Mouse (Mus musculus) kidney, postnatal 0 days (tissue): Measurements from ENCODE around the gene Vmn1r4. TPM values are rescaled to one million over a fixed set of nuclear protein-coding genes. Genes with fewer than 3 reads are reported as not detected.

Source experiments
- ATAC-seq: fragments of 200-750 bp; cut with Nextera tagmentation; replicated peaks from 2 replicates; pipeline ENCODE4 v1.8.0; 2017; ENCODE audit warnings: low read depth, moderate number of reproducible peaks, moderate TSS enrichment, moderate library complexity; ENCODE audit not compliant: low FRiP score
- DNase-seq: peaks from one replicate; pipeline ENCODE4 v3.0.0-alpha.2; 2016; ENCODE audit warnings: low spot score
- H3K27ac ChIP-seq: fragments of 300-500 bp; sonication (generic); 2 replicates; pipeline ENCODE4 v1.5.1; 2014; ENCODE audit warnings: mild to moderate bottlenecking
- H3K27me3 ChIP-seq: fragments of 300-500 bp; sonication (generic); 2 replicates; pipeline ENCODE4 v1.6.1; 2014; ENCODE audit warnings: low read length, mixed read lengths; ENCODE audit not compliant: insufficient read depth
- H3K36me3 ChIP-seq: fragments of 300-500 bp; sonication (generic); 2 replicates; pipeline ENCODE4 v1.6.1; 2014; ENCODE audit warnings: low read length, mixed read lengths; ENCODE audit not compliant: insufficient read depth
- H3K4me1 ChIP-seq: fragments of 300-500 bp; sonication (generic); replicated peaks from 2 replicates; pipeline ENCODE4 v1.6.1; 2014; ENCODE audit warnings: antibody characterized with exemption, low read length, mixed read lengths; ENCODE audit not compliant: insufficient read depth
- H3K4me2 ChIP-seq: fragments of 300-500 bp; sonication (generic); 2 replicates; pipeline ENCODE4 v1.6.1; 2014; ENCODE audit warnings: mild to moderate bottlenecking, low read length, moderate library complexity, mixed read lengths
- H3K4me3 ChIP-seq: fragments of 300-500 bp; sonication (generic); replicated peaks from 2 replicates; pipeline ENCODE4 v1.5.1; 2014; ENCODE audit warnings: low read depth, low read length
- H3K9ac ChIP-seq: fragments of 300-500 bp; sonication (generic); 2 replicates; pipeline ENCODE4 v1.6.1; 2014; ENCODE audit warnings: low read depth, low read length
- H3K9me3 ChIP-seq: fragments of 300-500 bp; sonication (generic); replicated peaks from 2 replicates; pipeline ENCODE4 v1.6.1; 2016; ENCODE audit warnings: low read length, inconsistent platforms, mixed read lengths
- CTCF ChIP-seq: IDR thresholded peaks from 2 replicates; pipeline ENCODE4 v1.5.1; 2016; ENCODE audit warnings: antibody characterized with exemption, low read depth, mild to moderate bottlenecking, moderate library complexity
- WGBS: fragments of 180-500 bp; shearing (Covaris S2); extraction: QIAGEN DNeasy Blood & Tissue Kit; methylation state at CpG from one replicate; pipeline ENCODE4 v1.1.7; 2014; 5-methylcytosine and 5-hydroxymethylcytosine counted together
- polyA plus RNA-seq: library from polyadenylated mRNA; unstranded; fragments of >200 nt; fragmentation: Nextera tagmentation; extraction: Ambion mirVana; gene quantifications from 2 replicates; pipeline ENCODE4 v1.2.1, GENCODE M21; 2015

The Vmn1r4 gene
- polyA plus RNA-seq, 1 experiment from 2014 or later, result 0.62 TPM

GRCm38 (mm10) chr6:56904982-56905381 is 18.8 kb upstream of the Vmn1r4 start:
- Histone ChIP-seq H3K4me2 (no peak overlapping the region), H3K4me3 (no peak overlapping the region), H3K9me3 (no peaks in the 10 kb centered on the region), H3K9ac (no peak overlapping the region), H3K36me3 (no peaks in the 10 kb centered on the region), H3K4me1 (peaks cover 11% of the 10 kb centered on the region), H3K27me3 (no peaks in the 10 kb centered on the region), H3K27ac (no peak overlapping the region)
- DNase-seq (no peak), ATAC-seq (no peak)
- TF ChIP-seq CTCF, result no peak
- 83% methylated on average over 2 of the region's 2 CpGs for WGBS

GRCm38 (mm10) chr6:56905486-56905885 is 18.3 kb upstream of the Vmn1r4 start:
- no peaks in the 10 kb centered on the region for H3K27me3 ChIP-seq
- no peak overlapping the region for H3K9ac ChIP-seq
- no peak overlapping the region for H3K4me2 ChIP-seq
- WGBS, result 85% methylated on average over 5 of the region's 5 CpGs
- H3K4me1 ChIP-seq, result peaks cover 11% of the 10 kb centered on the region
- no peak for DNase-seq
- no peaks in the 10 kb centered on the region for H3K36me3 ChIP-seq
- H3K9me3 ChIP-seq, result no peaks in the 10 kb centered on the region
- TF ChIP-seq CTCF, result no peak
- no peak overlapping the region for H3K27ac ChIP-seq
- no peak overlapping the region for H3K4me3 ChIP-seq
- ATAC-seq, result no peak

DNA sequence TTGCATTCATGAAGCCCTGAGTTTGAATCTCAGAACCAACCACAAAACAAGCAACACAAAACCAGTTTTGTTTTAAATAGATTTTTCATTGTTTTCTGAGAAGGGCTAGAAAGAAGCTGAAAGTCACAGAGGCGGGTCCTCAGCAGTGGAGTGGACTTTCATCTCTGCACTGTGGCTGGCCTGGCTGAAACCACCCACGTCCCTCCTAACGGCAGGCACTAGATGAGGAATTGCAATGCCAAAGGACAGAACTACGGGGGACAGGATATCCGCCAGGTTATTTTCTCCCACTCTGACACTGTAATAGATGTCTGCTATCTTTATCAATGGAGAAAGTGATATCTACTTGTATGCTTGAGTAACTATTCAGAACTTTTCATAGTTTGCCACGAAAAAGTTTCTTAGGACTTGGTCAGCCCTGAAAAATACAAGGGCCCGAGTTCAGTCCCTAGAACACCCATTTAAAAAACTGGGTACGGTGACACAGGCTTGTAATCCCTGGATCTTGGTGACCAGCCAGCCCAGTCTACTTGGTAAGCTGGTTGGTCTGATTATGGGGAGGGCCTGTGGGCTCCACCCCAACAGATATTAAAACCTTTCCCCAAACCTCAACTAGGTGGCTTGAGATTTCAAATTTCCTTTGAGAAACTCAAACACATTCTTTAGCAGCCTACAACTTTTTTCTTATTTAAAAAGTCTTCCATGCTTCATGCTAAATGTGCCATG is 17.5 kb upstream of the Vmn1r4 start:
- no peaks in the 10 kb centered on the region for H3K27me3 ChIP-seq
- H3K4me2 ChIP-seq, result no peak overlapping the region
- H3K27ac ChIP-seq, result no peak overlapping the region
- no peaks in the 10 kb centered on the region for H3K36me3 ChIP-seq
- no peaks in the 10 kb centered on the region for H3K9me3 ChIP-seq
- 0 out of 2 replicates have a peak, but pooled peaks have one; percentile 42 for ATAC-seq
- peaks cover 11% of the 10 kb centered on the region for H3K4me1 ChIP-seq
- 74% methylated on average over 8 of the region's 8 CpGs for WGBS
- H3K9ac ChIP-seq, result no peak overlapping the region
- TF ChIP-seq CTCF, result no peak
- H3K4me3 ChIP-seq, result no peak overlapping the region
- no peak for DNase-seq

DNA sequence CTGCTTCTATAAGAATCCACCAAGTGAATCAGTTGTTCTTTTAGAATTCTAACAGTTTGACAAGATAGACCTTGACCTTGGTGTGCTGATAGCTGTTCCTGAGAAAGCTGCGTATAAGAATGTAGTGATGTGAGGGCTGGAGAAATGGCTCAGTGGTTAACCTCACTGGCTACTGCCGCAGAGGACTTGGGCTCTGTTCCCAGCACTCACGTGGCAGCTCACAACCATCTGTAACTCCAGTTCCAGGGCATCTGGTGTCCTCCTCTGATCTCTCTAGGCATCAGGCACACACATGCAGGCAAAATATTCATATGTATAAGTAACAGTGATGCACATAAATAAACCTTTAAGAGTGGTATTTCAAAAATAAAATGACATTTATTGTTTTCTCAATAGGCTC is 15.8 kb upstream of the Vmn1r4 start:
- DNase-seq (no peak), ATAC-seq (no peak)
- H3K4me3 ChIP-seq, result no peak overlapping the region
- peaks cover 9% of the 10 kb centered on the region; the same call in 1 of the 2 replicates for H3K4me1 ChIP-seq
- H3K4me2 ChIP-seq, result no peak overlapping the region
- 94% methylated on average over 3 of the region's 3 CpGs for WGBS
- no peaks in the 10 kb centered on the region for H3K27me3 ChIP-seq
- no peak overlapping the region for H3K27ac ChIP-seq
- no peaks in the 10 kb centered on the region for H3K9me3 ChIP-seq
- H3K9ac ChIP-seq, result no peak overlapping the region
- H3K36me3 ChIP-seq, result no peaks in the 10 kb centered on the region
- TF ChIP-seq CTCF, result no peak

DNA sequence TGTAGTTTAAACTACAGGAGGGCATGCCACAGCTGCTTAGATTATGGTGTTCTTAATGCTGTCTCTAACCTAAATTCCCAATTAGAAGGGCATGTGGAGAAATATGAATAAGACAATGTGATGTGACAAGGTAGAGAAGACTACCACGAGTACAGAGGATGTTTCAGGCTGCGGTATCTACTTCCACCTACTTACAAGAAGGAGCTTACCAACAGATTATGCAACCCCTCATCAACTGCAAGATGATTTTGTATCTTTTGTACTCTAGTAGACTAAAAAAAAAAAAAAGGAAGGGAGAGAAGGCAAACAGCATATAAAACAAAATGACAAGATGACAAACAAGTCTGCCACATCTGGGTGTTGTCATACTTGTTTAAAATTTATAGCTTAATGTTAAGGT is 15.4 kb upstream of the Vmn1r4 start:
- Histone ChIP-seq H3K9ac (no peak overlapping the region), H3K36me3 (no peaks in the 10 kb centered on the region), H3K4me2 (no peak overlapping the region), H3K9me3 (no peaks in the 10 kb centered on the region), H3K27me3 (no peaks in the 10 kb centered on the region), H3K27ac (no peak overlapping the region), H3K4me1 (peaks cover 6% of the 10 kb centered on the region; the same call in 1 of the 2 replicates), H3K4me3 (no peak overlapping the region)
- ATAC-seq, result no peak
- no peak for DNase-seq
- no peak for TF ChIP-seq CTCF
- WGBS, result 90% methylated on average over 2 of the region's 2 CpGs

GRCm38 (mm10) chr6:56908912-56909311 is 14.9 kb upstream of the Vmn1r4 start:
- Histone ChIP-seq H3K36me3 (no peaks in the 10 kb centered on the region), H3K4me1 (peaks cover 5% of the 10 kb centered on the region; the same call in 1 of the 2 replicates), H3K4me3 (no peak overlapping the region), H3K9ac (no peak overlapping the region), H3K4me2 (no peak overlapping the region), H3K27ac (no peak overlapping the region), H3K27me3 (no peaks in the 10 kb centered on the region), H3K9me3 (no peaks in the 10 kb centered on the region)
- TF ChIP-seq CTCF, result peak; percentile 91
- WGBS, result 7% methylated on average over 4 of the region's 4 CpGs
- peak; percentile 86 for DNase-seq
- ATAC-seq, result peak; percentile 79; the same call in 1 of the 2 replicates

DNA sequence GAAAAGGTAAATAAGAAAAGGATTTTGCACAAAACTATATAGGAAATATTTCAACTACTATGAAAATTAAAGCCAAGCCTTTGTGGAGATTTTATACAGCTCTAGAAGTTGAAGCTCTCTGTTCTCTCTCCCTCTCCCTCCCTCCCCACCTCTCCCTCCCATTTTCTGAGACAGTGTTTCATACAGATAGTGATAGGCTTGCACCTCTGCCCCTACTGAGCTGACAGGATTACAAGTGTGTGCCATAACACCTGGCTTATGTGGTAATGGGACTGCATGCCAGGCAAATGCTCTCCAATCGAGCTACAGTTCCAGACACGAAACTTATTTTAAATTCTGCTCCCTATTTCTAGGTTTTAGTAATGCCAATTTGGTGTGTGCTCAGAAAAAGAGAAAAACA is 12.9 kb upstream of the Vmn1r4 start:
- TF ChIP-seq CTCF, result no peak
- no peak overlapping the region for H3K27ac ChIP-seq
- H3K9me3 ChIP-seq, result no peaks in the 10 kb centered on the region
- H3K27me3 ChIP-seq, result no peaks in the 10 kb centered on the region
- H3K4me3 ChIP-seq, result no peak overlapping the region
- 86% methylated on average over 2 of the region's 2 CpGs for WGBS
- DNase-seq (no peak), ATAC-seq (no peak)
- H3K36me3 ChIP-seq, result no peaks in the 10 kb centered on the region
- no peaks in the 10 kb centered on the region for H3K4me1 ChIP-seq
- no peak overlapping the region for H3K9ac ChIP-seq
- H3K4me2 ChIP-seq, result no peak overlapping the region
